Mouse (Mus musculus) embryonic facial prominence, embryonic 10.5 days (tissue): ENCODE results near the gene Hist2h3b. TPM values are rescaled to one million over a fixed set of nuclear protein-coding genes. Genes with fewer than 3 reads are reported as not detected.
"Not testable (repeated sequence)": the region's sequence is repeated elsewhere in the genome, so short reads cannot be mapped to it uniquely, and the experiment has no call there.

Experiments used
- DNase-seq: peaks from one replicate; pipeline ENCODE4 v3.0.0-alpha.2; 2017; ENCODE audit warnings: low spot score
- H3K27ac ChIP-seq: fragments of 300-500 bp; sonication (generic); replicated peaks from 2 replicates; pipeline ENCODE4 v1.5.1; 2016; ENCODE audit warnings: mild to moderate bottlenecking
- H3K27me3 ChIP-seq: fragments of 300-500 bp; sonication (generic); replicated peaks from 2 replicates; pipeline ENCODE4 v1.6.1; 2016; ENCODE audit warnings: low read depth, mild to moderate bottlenecking; ENCODE audit not compliant: poor library complexity, severe bottlenecking
- H3K36me3 ChIP-seq: fragments of 300-500 bp; sonication (generic); replicated peaks from 2 replicates; pipeline ENCODE4 v1.6.1; 2016; ENCODE audit warnings: mild to moderate bottlenecking, moderate library complexity
- H3K4me1 ChIP-seq: fragments of 300-500 bp; sonication (generic); 2 replicates; pipeline ENCODE4 v1.6.1; 2016
- H3K4me3 ChIP-seq: fragments of 300-500 bp; sonication (generic); 2 replicates; pipeline ENCODE4 v1.5.1; 2016; ENCODE audit warnings: mild to moderate bottlenecking, moderate library complexity
- H3K9me3 ChIP-seq: fragments of 300-500 bp; sonication (generic); 2 replicates; pipeline ENCODE4 v1.6.1; 2016; ENCODE audit warnings: mild to moderate bottlenecking
- WGBS: fragments of 180-500 bp; shearing (Covaris S2); methylation state at CpG from one replicate; pipeline ENCODE4 v1.1.7; 2016; 5-methylcytosine and 5-hydroxymethylcytosine counted together
- polyA plus RNA-seq: library from polyadenylated mRNA; unstranded; fragments of >200 nt; fragmentation: Nextera tagmentation; extraction: Ambion mirVana; gene quantifications from 2 replicates; pipeline ENCODE4 v1.2.1, GENCODE M21; 2016

Hist2h3b gene
- polyA plus RNA-seq, 1 experiment from 2014 or later, result 44.4 TPM

- peak within 1 kb of the TSS; percentile 98 for H3K27ac ChIP-seq
- peak; percentile 81 for DNase-seq
These were observed 23.2 kb upstream of the Hist2h3b start, which contains the start of gene Hist2h2aa1 for GRCm38 (mm10) chr3:96245003-96245886. Gene Hist2h2aa1 (plus strand): TSS chr3:96245497.

GRCm38 (mm10) chr3:96246018-96246417 lies 22.4 kb upstream of the Hist2h3b start:
- H3K9me3 ChIP-seq, H3K27me3 ChIP-seq, DNase-seq, H3K36me3 ChIP-seq: not testable (repeated sequence)
- Histone ChIP-seq H3K27ac (peak overlapping the region; percentile 81), H3K4me3 (peak overlapping the region; percentile 48; the same call in 1 of the 2 replicates), H3K4me1 (peaks cover 67% of the 10 kb centered on the region)
- WGBS, result 0% methylated on average over 10 of the region's 21 CpGs

More at GRCm38 (mm10) chr3:96245003-96245886, 23.2 kb upstream of the Hist2h3b start, which contains the start of gene Hist2h2aa1:
- H3K27me3 ChIP-seq, H3K36me3 ChIP-seq, H3K9me3 ChIP-seq: not testable (repeated sequence)
- 0% methylated on average over 44 of the region's 88 CpGs for WGBS
- Histone ChIP-seq H3K4me1 (peaks cover 66% of the 10 kb centered on the region), H3K4me3 (peak within 1 kb of the TSS; percentile 66)

- H3K9me3 ChIP-seq, H3K36me3 ChIP-seq, DNase-seq, H3K27me3 ChIP-seq: not testable (repeated sequence)
- 0% methylated on average over 16 of the region's 47 CpGs for WGBS
- H3K4me1 ChIP-seq, result peaks cover 69% of the 10 kb centered on the region
- peak within 1 kb of the TSS; percentile 88 for H3K27ac ChIP-seq
- peak within 1 kb of the TSS; percentile 65 for H3K4me3 ChIP-seq
These were observed 22.0 kb upstream of the Hist2h3b start, which contains the start of gene Hist2h3c1 for GRCm38 (mm10) chr3:96246427-96246856. Gene Hist2h3c1 (plus strand): TSS chr3:96246685.

- peak overlapping the region; percentile 65 for H3K4me3 ChIP-seq
- no peaks in the 10 kb centered on the region for H3K36me3 ChIP-seq
- H3K4me1 ChIP-seq, result peaks cover 65% of the 10 kb centered on the region
- no peaks in the 10 kb centered on the region for H3K9me3 ChIP-seq
- no peaks in the 10 kb centered on the region for H3K27me3 ChIP-seq
- WGBS, result 3% methylated on average over 11 of the region's 11 CpGs
- peak overlapping the region; percentile 88 for H3K27ac ChIP-seq
- no peak for DNase-seq
These were observed 20.9 kb upstream of the Hist2h3b start for GRCm38 (mm10) chr3:96247356-96248140.

GRCm38 (mm10) chr3:96248141-96249033 lies 20.1 kb upstream of the Hist2h3b start:
- peak overlapping the region; percentile 88 for H3K27ac ChIP-seq
- no peaks in the 10 kb centered on the region for H3K27me3 ChIP-seq
- no peaks in the 10 kb centered on the region for H3K36me3 ChIP-seq
- H3K4me3 ChIP-seq, result peak overlapping the region; percentile 65
- no peaks in the 10 kb centered on the region for H3K9me3 ChIP-seq
- 52% methylated on average over 6 of the region's 6 CpGs for WGBS
- DNase-seq, result no peak
- peaks cover 57% of the 10 kb centered on the region for H3K4me1 ChIP-seq

- peak overlapping the region; percentile 65 for H3K4me3 ChIP-seq
- H3K9me3 ChIP-seq, result no peaks in the 10 kb centered on the region
- peaks cover 51% of the 10 kb centered on the region for H3K4me1 ChIP-seq
These were observed 19.5 kb upstream of the Hist2h3b start for GRCm38 (mm10) chr3:96249034-96249345.

GRCm38 (mm10) chr3:96250890-96251289 lies 17.6 kb upstream of the Hist2h3b start:
- Histone ChIP-seq H3K27me3 (no peaks in the 10 kb centered on the region), H3K4me3 (no peak overlapping the region), H3K9me3 (no peaks in the 10 kb centered on the region), H3K4me1 (peaks cover 49% of the 10 kb centered on the region), H3K27ac (peak overlapping the region; percentile 35), H3K36me3 (no peaks in the 10 kb centered on the region)
- WGBS, result 71% methylated on average over 3 of the region's 3 CpGs
- DNase-seq, result no peak

More at GRCm38 (mm10) chr3:96249034-96249345, 19.5 kb upstream of the Hist2h3b start:
- H3K27me3 ChIP-seq, result no peaks in the 10 kb centered on the region
- H3K36me3 ChIP-seq, result no peaks in the 10 kb centered on the region
- peak overlapping the region; percentile 57 for H3K27ac ChIP-seq
- 57% methylated on average over 4 of the region's 4 CpGs for WGBS
- DNase-seq, result no peak

GRCm38 (mm10) chr3:96251787-96252186 lies 16.7 kb upstream of the Hist2h3b start:
- H3K9me3 ChIP-seq, result no peaks in the 10 kb centered on the region
- 89% methylated on average over 3 of the region's 3 CpGs for WGBS
- no peaks in the 10 kb centered on the region for H3K36me3 ChIP-seq
- H3K4me3 ChIP-seq, result no peak overlapping the region
- peaks cover 53% of the 10 kb centered on the region for H3K4me1 ChIP-seq
- no peak overlapping the region for H3K27ac ChIP-seq
- no peak for DNase-seq
- H3K27me3 ChIP-seq, result no peaks in the 10 kb centered on the region

GRCm38 (mm10) chr3:96254683-96255355 lies 13.6 kb upstream of the Hist2h3b start:
- peak overlapping the region; percentile 57 for H3K27ac ChIP-seq

GRCm38 (mm10) chr3:96255926-96256593 lies 12.4 kb upstream of the Hist2h3b start:
- no peak overlapping the region for H3K4me3 ChIP-seq
- H3K4me1 ChIP-seq, result peaks cover 18% of the 10 kb centered on the region
- H3K27me3 ChIP-seq, result no peaks in the 10 kb centered on the region
- 85% methylated on average over 5 of the region's 5 CpGs for WGBS
- no peaks in the 10 kb centered on the region for H3K9me3 ChIP-seq
- no peak overlapping the region for H3K27ac ChIP-seq
- H3K36me3 ChIP-seq, result no peaks in the 10 kb centered on the region
- no peak for DNase-seq

More at GRCm38 (mm10) chr3:96254683-96255355, 13.6 kb upstream of the Hist2h3b start:
- H3K4me1 ChIP-seq, result peaks cover 29% of the 10 kb centered on the region
- 50% methylated on average over 10 of the region's 10 CpGs for WGBS
- no peaks in the 10 kb centered on the region for H3K36me3 ChIP-seq
- peak; percentile 56 for DNase-seq
- no peak overlapping the region for H3K4me3 ChIP-seq
- H3K27me3 ChIP-seq, result no peaks in the 10 kb centered on the region
- H3K9me3 ChIP-seq, result no peaks in the 10 kb centered on the region

- no peaks in the 10 kb centered on the region for H3K9me3 ChIP-seq
- H3K4me3 ChIP-seq, result no peak overlapping the region
- peaks cover 26% of the 10 kb centered on the region for H3K4me1 ChIP-seq
- no peaks in the 10 kb centered on the region for H3K36me3 ChIP-seq
- H3K27ac ChIP-seq, result no peak overlapping the region; the same call in 1 of the 2 replicates
- no peak for DNase-seq
- WGBS, result 82% methylated on average over 3 of the region's 3 CpGs
- H3K27me3 ChIP-seq, result no peaks in the 10 kb centered on the region
These were observed 11.3 kb upstream of the Hist2h3b start for GRCm38 (mm10) chr3:96257190-96257589.
